Mouse (Mus musculus): ENCODE data around the gene Gm10974. TPM values are rescaled to one million over a fixed set of nuclear protein-coding genes. Genes with fewer than 3 reads are reported as not detected.

Gene Gm10974
- not detected in 2 replicates for polyA plus RNA-seq (2015; fragmentation: Nextera tagmentation; extraction: Ambion mirVana)

- Histone ChIP-seq H3K4me1 (ENCODE audit: control insufficient read depth, insufficient read depth, low read length) (peaks cover 13% of the 10 kb centered on the region), H3K9ac (ENCODE audit: low read depth, low read length) (no peak within 1 kb of the TSS), H3K27ac (ENCODE audit: low read length) (peak within 1 kb of the TSS; percentile 48), H3K4me2 (ENCODE audit: low read depth, low read length) (no peak within 1 kb of the TSS), H3K36me3 (ENCODE audit: control insufficient read depth, insufficient read depth, low read length) (no peaks in the 10 kb centered on the region), H3K9me3 (ENCODE audit: control insufficient read depth, low read length) (peaks cover 7% of the 10 kb centered on the region; the same call in 1 of the 2 replicates), H3K4me3 (ENCODE audit: low read length) (no peak within 1 kb of the TSS), H3K27me3 (replicated peaks; ENCODE audit: control insufficient read depth, insufficient read depth, low read length) (no peaks in the 10 kb centered on the region)
- peak; percentile 72; the same call in 1 of the 2 replicates for ATAC-seq
- 38% methylated on average over 2 of the region's 2 CpGs for WGBS
Observed at GRCm38 (mm10) chr7:66365904-66366303, at the start of gene Gm10974. Gene Gm10974 (plus strand): TSS chr7:66365905.

GRCm38 (mm10) chr7:66318147-66318546 is 47.6 kb upstream of the Gm10974 start:
- H3K27me3 ChIP-seq (replicated peaks; ENCODE audit: control insufficient read depth, insufficient read depth, low read length) = no peaks in the 10 kb centered on the region
- no peak overlapping the region for H3K4me3 ChIP-seq (ENCODE audit: low read length)
- ATAC-seq = no peak
- H3K36me3 ChIP-seq (ENCODE audit: control insufficient read depth, insufficient read depth, low read length) = peaks cover 6% of the 10 kb centered on the region
- no peaks in the 10 kb centered on the region for H3K4me1 ChIP-seq (ENCODE audit: control insufficient read depth, insufficient read depth, low read length)
- no peak overlapping the region for H3K9ac ChIP-seq (ENCODE audit: low read depth, low read length)
- WGBS = 80% methylated on average over 6 of the region's 6 CpGs
- no peaks in the 10 kb centered on the region; the same call in 1 of the 2 replicates for H3K9me3 ChIP-seq (ENCODE audit: control insufficient read depth, low read length)
- no peak overlapping the region for H3K27ac ChIP-seq (ENCODE audit: low read length)
- H3K4me2 ChIP-seq (ENCODE audit: low read depth, low read length) = no peak overlapping the region

- Histone ChIP-seq H3K4me2 (ENCODE audit: low read depth, low read length) (no peak overlapping the region), H3K4me1 (ENCODE audit: control insufficient read depth, insufficient read depth, low read length) (no peaks in the 10 kb centered on the region), H3K27ac (ENCODE audit: low read length) (no peak overlapping the region), H3K36me3 (ENCODE audit: control insufficient read depth, insufficient read depth, low read length) (peaks cover 6% of the 10 kb centered on the region), H3K9ac (ENCODE audit: low read depth, low read length) (no peak overlapping the region), H3K27me3 (replicated peaks; ENCODE audit: control insufficient read depth, insufficient read depth, low read length) (no peaks in the 10 kb centered on the region), H3K4me3 (ENCODE audit: low read length) (no peak overlapping the region), H3K9me3 (ENCODE audit: control insufficient read depth, low read length) (no peaks in the 10 kb centered on the region; the same call in 1 of the 2 replicates)
- 52% methylated on average over 5 of the region's 5 CpGs for WGBS
- ATAC-seq = no peak
Observed at GRCm38 (mm10) chr7:66320996-66321395, 44.7 kb upstream of the Gm10974 start.

- WGBS = 73% methylated on average over 9 of the region's 9 CpGs
- no peak overlapping the region for H3K27ac ChIP-seq (ENCODE audit: low read length)
Observed at GRCm38 (mm10) chr7:66323252-66324015, 42.3 kb upstream of the Gm10974 start.

GRCm38 (mm10) chr7:66325419-66326053 is 40.2 kb upstream of the Gm10974 start:
- Histone ChIP-seq H3K9ac (ENCODE audit: low read depth, low read length) (no peak overlapping the region), H3K27me3 (replicated peaks; ENCODE audit: control insufficient read depth, insufficient read depth, low read length) (no peaks in the 10 kb centered on the region), H3K4me2 (ENCODE audit: low read depth, low read length) (no peak overlapping the region), H3K4me1 (ENCODE audit: control insufficient read depth, insufficient read depth, low read length) (no peaks in the 10 kb centered on the region), H3K36me3 (ENCODE audit: control insufficient read depth, insufficient read depth, low read length) (no peaks in the 10 kb centered on the region), H3K9me3 (ENCODE audit: control insufficient read depth, low read length) (no peaks in the 10 kb centered on the region), H3K4me3 (ENCODE audit: low read length) (no peak overlapping the region), H3K27ac (ENCODE audit: low read length) (no peak overlapping the region)
- no peak for ATAC-seq
- WGBS = 64% methylated on average over 3 of the region's 3 CpGs

More at GRCm38 (mm10) chr7:66323252-66324015, 42.3 kb upstream of the Gm10974 start:
- Histone ChIP-seq H3K4me2 (ENCODE audit: low read depth, low read length) (no peak overlapping the region), H3K9ac (ENCODE audit: low read depth, low read length) (no peak overlapping the region), H3K36me3 (ENCODE audit: control insufficient read depth, insufficient read depth, low read length) (no peaks in the 10 kb centered on the region), H3K4me3 (ENCODE audit: low read length) (no peak overlapping the region), H3K4me1 (ENCODE audit: control insufficient read depth, insufficient read depth, low read length) (no peaks in the 10 kb centered on the region), H3K27me3 (replicated peaks; ENCODE audit: control insufficient read depth, insufficient read depth, low read length) (no peaks in the 10 kb centered on the region), H3K9me3 (ENCODE audit: control insufficient read depth, low read length) (no peaks in the 10 kb centered on the region)
- ATAC-seq = no peak

GRCm38 (mm10) chr7:66327516-66327915 is 38.2 kb upstream of the Gm10974 start:
- Histone ChIP-seq H3K36me3 (ENCODE audit: control insufficient read depth, insufficient read depth, low read length) (no peaks in the 10 kb centered on the region), H3K27ac (ENCODE audit: low read length) (no peak overlapping the region), H3K4me1 (ENCODE audit: control insufficient read depth, insufficient read depth, low read length) (no peaks in the 10 kb centered on the region), H3K4me2 (ENCODE audit: low read depth, low read length) (no peak overlapping the region), H3K9me3 (ENCODE audit: control insufficient read depth, low read length) (no peaks in the 10 kb centered on the region), H3K9ac (ENCODE audit: low read depth, low read length) (no peak overlapping the region), H3K27me3 (replicated peaks; ENCODE audit: control insufficient read depth, insufficient read depth, low read length) (no peaks in the 10 kb centered on the region), H3K4me3 (ENCODE audit: low read length) (no peak overlapping the region)
- WGBS = 98% methylated on average over 2 of the region's 2 CpGs
- no peak for ATAC-seq

- no peak overlapping the region for H3K9ac ChIP-seq (ENCODE audit: low read depth, low read length)
- no peak for ATAC-seq
- no peaks in the 10 kb centered on the region for H3K9me3 ChIP-seq (ENCODE audit: control insufficient read depth, low read length)
- no peak overlapping the region for H3K4me3 ChIP-seq (ENCODE audit: low read length)
- H3K27ac ChIP-seq (ENCODE audit: low read length) = no peak overlapping the region
- H3K36me3 ChIP-seq (ENCODE audit: control insufficient read depth, insufficient read depth, low read length) = peaks cover 7% of the 10 kb centered on the region
- no peak overlapping the region for H3K4me2 ChIP-seq (ENCODE audit: low read depth, low read length)
- H3K4me1 ChIP-seq (ENCODE audit: control insufficient read depth, insufficient read depth, low read length) = no peaks in the 10 kb centered on the region
- no peaks in the 10 kb centered on the region for H3K27me3 ChIP-seq (replicated peaks; ENCODE audit: control insufficient read depth, insufficient read depth, low read length)
- 80% methylated on average over 9 of the region's 9 CpGs for WGBS
Observed at GRCm38 (mm10) chr7:66330610-66331009, 35.1 kb upstream of the Gm10974 start.

GRCm38 (mm10) chr7:66332340-66332739 is 33.4 kb upstream of the Gm10974 start:
- Histone ChIP-seq H3K9me3 (ENCODE audit: control insufficient read depth, low read length) (no peaks in the 10 kb centered on the region), H3K4me1 (ENCODE audit: control insufficient read depth, insufficient read depth, low read length) (no peaks in the 10 kb centered on the region), H3K4me2 (ENCODE audit: low read depth, low read length) (no peak overlapping the region), H3K4me3 (ENCODE audit: low read length) (no peak overlapping the region), H3K36me3 (ENCODE audit: control insufficient read depth, insufficient read depth, low read length) (peaks cover 7% of the 10 kb centered on the region), H3K27me3 (replicated peaks; ENCODE audit: control insufficient read depth, insufficient read depth, low read length) (no peaks in the 10 kb centered on the region), H3K27ac (ENCODE audit: low read length) (no peak overlapping the region), H3K9ac (ENCODE audit: low read depth, low read length) (no peak overlapping the region)
- WGBS = 86% methylated on average over 8 of the region's 8 CpGs
- no peak for ATAC-seq

- no peak overlapping the region for H3K4me2 ChIP-seq (ENCODE audit: low read depth, low read length)
- no peak for ATAC-seq
- no peaks in the 10 kb centered on the region for H3K4me1 ChIP-seq (ENCODE audit: control insufficient read depth, insufficient read depth, low read length)
- H3K9me3 ChIP-seq (ENCODE audit: control insufficient read depth, low read length) = no peaks in the 10 kb centered on the region
- no peak overlapping the region for H3K27ac ChIP-seq (ENCODE audit: low read length)
- WGBS = 85% methylated on average over 4 of the region's 4 CpGs
- H3K9ac ChIP-seq (ENCODE audit: low read depth, low read length) = no peak overlapping the region
- H3K36me3 ChIP-seq (ENCODE audit: control insufficient read depth, insufficient read depth, low read length) = peaks cover 7% of the 10 kb centered on the region
- no peaks in the 10 kb centered on the region for H3K27me3 ChIP-seq (replicated peaks; ENCODE audit: control insufficient read depth, insufficient read depth, low read length)
- no peak overlapping the region for H3K4me3 ChIP-seq (ENCODE audit: low read length)
Observed at GRCm38 (mm10) chr7:66333906-66334500, 31.7 kb upstream of the Gm10974 start.
